Mouse (Mus musculus) hindbrain, embryonic 11.5 days (tissue): ENCODE measurements at regions not wholly inside any gene's neighbourhood (a gene's known extent, or its start where the extent isn't known, plus 50 kb on each side); places are given as distances from the start of the nearest gene placed in this dataset.
A peak's percentile ranks its signal among the peaks of the same experiment; 100 is the strongest.

Experiments
- ATAC-seq: fragments of 200-750 bp; cut with Nextera tagmentation; 2 replicates; pipeline ENCODE4 v1.8.0; 2017; ENCODE audit warnings: mild to moderate bottlenecking, moderate TSS enrichment, moderate library complexity; ENCODE audit not compliant: low FRiP score
- DNase-seq: peaks from one replicate; pipeline ENCODE4 v3.0.0-alpha.2; 2015; ENCODE audit warnings: low spot score
- H3K27ac ChIP-seq: fragments of 300-500 bp; sonication (generic); 2 replicates; pipeline ENCODE4 v1.5.1; 2014; ENCODE audit warnings: mild to moderate bottlenecking, low read depth, low read length
- H3K27me3 ChIP-seq: fragments of 300-500 bp; sonication (generic); 2 replicates; pipeline ENCODE4 v1.6.1; 2014; ENCODE audit warnings: mild to moderate bottlenecking, low read length, moderate library complexity, mixed read lengths; ENCODE audit not compliant: control insufficient read depth, insufficient read depth
- H3K36me3 ChIP-seq: fragments of 300-500 bp; sonication (generic); 2 replicates; pipeline ENCODE4 v1.6.1; 2014; ENCODE audit warnings: mild to moderate bottlenecking, low read length, moderate library complexity, mixed read lengths; ENCODE audit not compliant: control insufficient read depth, insufficient read depth
- H3K4me1 ChIP-seq: fragments of 300-500 bp; sonication (generic); replicated peaks from 2 replicates; pipeline ENCODE4 v1.6.1; 2014; ENCODE audit warnings: low read length, mixed read lengths; ENCODE audit not compliant: control insufficient read depth, insufficient read depth
- H3K4me2 ChIP-seq: fragments of 300-500 bp; sonication (generic); replicated peaks from 2 replicates; pipeline ENCODE4 v1.6.1; 2014; ENCODE audit warnings: mild to moderate bottlenecking, low read depth, low read length
- H3K4me3 ChIP-seq: fragments of 300-500 bp; sonication (generic); 2 replicates; pipeline ENCODE4 v1.5.1; 2014; ENCODE audit warnings: low read depth, low read length
- H3K9ac ChIP-seq: fragments of 300-500 bp; sonication (generic); 2 replicates; pipeline ENCODE4 v1.6.1; 2014; ENCODE audit warnings: low read depth, low read length
- H3K9me3 ChIP-seq: fragments of 300-500 bp; sonication (generic); 2 replicates; pipeline ENCODE4 v1.6.1; 2016; ENCODE audit warnings: low read length; ENCODE audit not compliant: control insufficient read depth
- WGBS: fragments of 180-500 bp; shearing (Covaris S2); extraction: QIAGEN DNeasy Blood & Tissue Kit; methylation state at CpG from one replicate; pipeline ENCODE4 v1.1.7; 2014; 5-methylcytosine and 5-hydroxymethylcytosine counted together

DNA sequence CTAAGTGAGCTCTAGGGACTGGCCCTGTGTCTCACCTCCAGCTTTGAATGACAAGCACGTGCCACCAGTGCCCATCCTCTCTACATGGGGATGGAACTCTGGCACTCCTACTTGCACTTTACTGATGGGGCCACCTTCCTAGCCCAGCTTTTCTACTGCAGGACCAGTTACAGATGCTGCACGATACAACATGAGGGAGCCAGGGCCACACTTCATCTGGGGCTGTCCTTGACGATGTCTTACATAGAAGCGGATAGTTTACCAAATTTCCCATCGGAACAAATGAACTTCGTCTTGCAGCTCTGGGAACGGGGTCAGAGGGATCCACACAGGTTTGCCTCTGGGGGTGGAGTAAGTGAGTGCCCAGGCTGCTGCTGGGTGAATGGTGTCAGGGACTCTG lies 253.7 kb upstream of the Dio3 start:
- Histone ChIP-seq H3K4me1 (peaks cover 8% of the 10 kb centered on the region; the same call in 1 of the 2 replicates), H3K27ac (no peak overlapping the region), H3K27me3 (no peaks in the 10 kb centered on the region), H3K4me3 (no peak overlapping the region), H3K4me2 (no peak overlapping the region), H3K36me3 (no peaks in the 10 kb centered on the region), H3K9me3 (no peaks in the 10 kb centered on the region), H3K9ac (no peak overlapping the region)
- DNase-seq (no peak), ATAC-seq (no peak)
- 85% methylated on average over 7 of the region's 7 CpGs for WGBS

DNA sequence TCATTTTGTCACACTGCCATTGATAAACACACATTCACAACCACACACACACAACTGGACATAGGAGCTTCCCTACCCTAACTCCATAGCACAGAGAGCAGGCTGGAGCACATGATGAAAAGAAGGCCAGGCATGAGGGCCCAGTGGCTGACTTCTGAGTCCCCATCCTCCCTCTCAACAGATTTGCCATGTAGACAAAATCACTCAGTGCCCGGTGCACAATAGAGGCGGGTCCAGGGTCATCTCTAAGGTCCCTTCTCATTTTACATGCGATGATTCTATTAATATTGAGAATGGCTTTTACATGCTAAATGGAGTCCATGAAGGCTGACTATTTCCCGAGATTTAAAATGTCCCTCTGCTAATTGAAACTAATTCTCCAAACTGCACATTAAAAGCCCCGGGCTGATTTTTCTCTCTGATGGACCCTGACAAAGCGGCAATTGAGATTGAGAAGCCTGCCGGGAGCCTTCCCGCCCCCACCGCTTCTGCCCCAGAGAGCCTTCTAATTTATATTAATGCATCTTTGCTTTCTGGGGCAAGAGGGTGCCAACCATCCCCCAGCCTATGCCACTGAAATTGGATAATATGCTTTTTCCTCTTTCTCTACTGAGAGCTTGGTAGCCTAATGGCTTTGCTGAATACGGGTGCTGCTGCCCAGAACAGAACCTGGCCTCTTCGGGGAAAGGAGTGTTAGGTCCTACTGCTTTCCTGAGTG lies 252.7 kb upstream of the Dio3 start:
- peak overlapping the region; percentile 27; the same call in 1 of the 2 replicates for H3K27ac ChIP-seq
- 40% methylated on average over 11 of the region's 11 CpGs for WGBS
- H3K36me3 ChIP-seq: no peaks in the 10 kb centered on the region
- peaks cover 8% of the 10 kb centered on the region; the same call in 1 of the 2 replicates for H3K4me1 ChIP-seq
- no peak overlapping the region for H3K9ac ChIP-seq
- H3K4me2 ChIP-seq: no peak overlapping the region
- no peaks in the 10 kb centered on the region for H3K27me3 ChIP-seq
- H3K4me3 ChIP-seq: no peak overlapping the region
- ATAC-seq (peak; percentile 75), DNase-seq (peak; percentile 41)
- no peaks in the 10 kb centered on the region for H3K9me3 ChIP-seq

DNA sequence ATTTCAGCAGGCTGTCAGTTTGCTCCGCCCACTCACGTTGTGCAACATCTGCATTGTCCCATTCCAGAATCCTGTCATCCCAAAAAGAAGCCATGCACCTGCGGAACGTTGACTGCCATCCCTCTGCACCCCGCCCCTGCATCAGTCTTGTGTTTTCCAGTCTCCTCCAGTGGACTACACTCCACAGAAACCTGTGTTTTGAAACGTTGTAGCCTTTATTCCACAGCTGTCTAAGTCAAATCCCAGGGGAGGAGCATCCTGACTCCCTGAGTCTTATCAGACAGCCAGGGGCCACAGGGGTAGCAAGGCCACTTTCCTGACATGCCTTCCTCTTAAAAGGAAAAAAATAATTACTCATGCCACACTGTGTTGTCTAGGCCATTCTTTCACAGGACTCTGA lies 251.5 kb upstream of the Dio3 start:
- ATAC-seq (no peak), DNase-seq (no peak)
- H3K4me3 ChIP-seq: no peak overlapping the region
- H3K4me1 ChIP-seq: peaks cover 8% of the 10 kb centered on the region; the same call in 1 of the 2 replicates
- H3K9me3 ChIP-seq: no peaks in the 10 kb centered on the region
- 71% methylated on average over 6 of the region's 6 CpGs for WGBS
- H3K27ac ChIP-seq: no peak overlapping the region
- no peaks in the 10 kb centered on the region for H3K27me3 ChIP-seq
- no peak overlapping the region for H3K4me2 ChIP-seq
- no peaks in the 10 kb centered on the region for H3K36me3 ChIP-seq
- no peak overlapping the region for H3K9ac ChIP-seq

DNA sequence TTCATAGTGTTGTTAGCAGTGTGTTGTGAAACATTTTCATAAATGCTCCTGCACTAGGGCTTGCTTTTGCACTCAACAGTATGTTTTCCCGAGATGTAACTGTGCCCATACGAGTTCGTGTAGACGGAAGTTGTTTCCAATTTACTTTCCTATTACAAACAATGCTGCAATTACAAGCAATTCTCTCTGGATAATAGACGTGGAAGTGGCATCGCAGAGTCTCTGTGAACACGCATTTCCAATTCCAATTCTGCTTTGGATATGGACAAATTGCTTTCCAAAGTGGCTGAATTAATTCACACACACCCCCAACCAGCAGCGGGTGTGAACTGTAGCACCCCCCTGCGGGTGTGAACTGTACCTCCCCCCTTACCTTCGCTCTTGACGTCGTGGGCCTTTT lies 250.9 kb upstream of the Dio3 start:
- Histone ChIP-seq H3K9ac (no peak overlapping the region), H3K9me3 (no peaks in the 10 kb centered on the region), H3K4me2 (no peak overlapping the region), H3K27ac (no peak overlapping the region), H3K4me3 (no peak overlapping the region), H3K36me3 (no peaks in the 10 kb centered on the region), H3K4me1 (peaks cover 8% of the 10 kb centered on the region; the same call in 1 of the 2 replicates), H3K27me3 (no peaks in the 10 kb centered on the region)
- WGBS: 77% methylated on average over 12 of the region's 12 CpGs
- ATAC-seq: no peak
- no peak for DNase-seq

DNA sequence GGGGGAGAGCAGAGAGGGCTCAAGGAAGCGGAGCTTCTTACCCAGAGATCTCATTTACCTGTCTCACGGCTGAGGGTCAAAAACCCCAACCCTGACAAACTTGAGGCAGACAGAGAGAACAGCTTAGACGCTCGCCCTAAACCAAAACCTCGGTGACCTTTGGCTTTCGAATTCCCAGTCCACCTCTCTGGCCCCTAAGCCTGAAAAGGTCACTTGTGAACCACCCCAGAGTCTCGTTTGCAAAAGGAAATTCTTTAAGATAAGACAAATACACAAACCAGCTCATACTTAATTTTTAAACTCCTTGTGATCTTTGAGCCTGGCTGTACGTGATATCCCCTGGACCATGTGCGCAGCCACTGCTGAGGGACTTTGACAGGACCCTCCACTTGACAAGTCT lies 250.2 kb upstream of the Dio3 start:
- Histone ChIP-seq H3K36me3 (no peaks in the 10 kb centered on the region), H3K4me3 (no peak overlapping the region), H3K27me3 (no peaks in the 10 kb centered on the region), H3K9ac (no peak overlapping the region), H3K4me2 (no peak overlapping the region), H3K4me1 (peaks cover 8% of the 10 kb centered on the region; the same call in 1 of the 2 replicates), H3K27ac (no peak overlapping the region), H3K9me3 (no peaks in the 10 kb centered on the region)
- ATAC-seq: no peak
- WGBS: 64% methylated on average over 9 of the region's 9 CpGs
- DNase-seq: no peak

DNA sequence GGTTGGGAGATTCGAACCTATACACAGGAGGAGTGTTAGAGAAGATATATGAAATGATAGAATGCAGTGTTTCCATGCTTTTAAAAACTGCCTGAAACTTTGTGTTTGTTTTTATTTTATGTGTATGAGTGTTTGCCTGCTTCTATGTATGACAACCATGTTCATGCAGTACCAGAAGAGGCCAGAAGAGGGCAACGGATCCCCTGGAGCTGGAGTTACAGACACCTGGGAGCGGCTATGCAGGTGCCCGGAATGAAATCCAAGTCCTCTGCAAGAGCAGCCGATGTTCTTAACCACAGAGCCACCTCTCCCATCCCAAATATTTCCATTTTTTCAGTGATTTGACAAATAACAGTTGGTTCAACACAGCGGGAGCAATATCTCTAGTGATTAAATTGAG lies 247.5 kb upstream of the Dio3 start:
- Histone ChIP-seq H3K9me3 (no peaks in the 10 kb centered on the region), H3K27ac (no peak overlapping the region), H3K4me3 (no peak overlapping the region), H3K4me2 (no peak overlapping the region), H3K27me3 (no peaks in the 10 kb centered on the region), H3K9ac (no peak overlapping the region), H3K4me1 (no peaks in the 10 kb centered on the region), H3K36me3 (no peaks in the 10 kb centered on the region)
- WGBS: 59% methylated on average over 6 of the region's 6 CpGs
- peak; percentile 41 for DNase-seq
- ATAC-seq: no peak

DNA sequence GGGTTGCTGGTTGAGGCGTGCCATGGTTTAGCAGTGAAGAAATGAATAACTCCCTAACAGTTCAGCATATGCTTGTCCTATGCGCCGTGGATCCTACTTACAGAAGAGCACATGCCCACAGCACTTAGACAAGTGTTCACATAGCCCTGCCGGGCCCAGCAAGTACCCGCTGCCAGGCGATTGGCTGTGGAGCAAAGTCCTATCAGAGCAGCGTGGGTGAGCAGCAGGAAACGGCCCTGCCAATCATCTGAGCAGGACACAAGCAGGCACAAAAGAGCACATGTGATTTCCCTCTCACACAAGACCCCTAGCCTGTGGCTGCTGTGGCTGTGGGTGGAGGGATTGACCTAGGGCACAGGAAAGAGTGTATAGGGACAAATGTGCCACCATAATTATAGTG lies 243.7 kb upstream of the Dio3 start:
- H3K27ac ChIP-seq: no peak overlapping the region
- no peak overlapping the region for H3K4me2 ChIP-seq
- H3K27me3 ChIP-seq: no peaks in the 10 kb centered on the region
- WGBS: 73% methylated on average over 8 of the region's 8 CpGs
- H3K9me3 ChIP-seq: no peaks in the 10 kb centered on the region
- no peak for ATAC-seq
- no peak overlapping the region for H3K9ac ChIP-seq
- no peak overlapping the region for H3K4me3 ChIP-seq
- no peaks in the 10 kb centered on the region for H3K36me3 ChIP-seq
- no peak for DNase-seq
- H3K4me1 ChIP-seq: no peaks in the 10 kb centered on the region

DNA sequence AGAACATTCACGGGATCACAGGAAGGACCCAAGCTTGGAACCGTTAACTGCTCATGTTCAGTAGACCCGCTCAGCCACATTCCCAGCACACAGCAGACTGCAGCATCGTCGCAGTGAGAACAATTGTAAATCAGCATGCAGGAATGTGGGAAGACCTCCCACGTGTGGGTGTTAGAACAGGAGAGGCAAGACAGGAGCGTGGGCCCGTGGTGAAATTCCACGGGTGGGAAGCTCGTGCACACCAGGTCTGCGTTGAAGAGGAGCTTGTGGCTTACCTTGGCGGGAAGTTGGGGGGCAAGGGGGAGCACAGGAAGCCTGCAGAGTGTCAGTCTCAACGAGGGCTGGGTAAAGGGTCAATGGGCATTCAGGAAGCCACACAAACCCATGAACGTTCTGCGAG lies 238.2 kb upstream of the Dio3 start:
- Histone ChIP-seq H3K36me3 (no peaks in the 10 kb centered on the region), H3K4me2 (no peak overlapping the region), H3K27me3 (no peaks in the 10 kb centered on the region), H3K4me1 (no peaks in the 10 kb centered on the region), H3K9me3 (no peaks in the 10 kb centered on the region), H3K4me3 (no peak overlapping the region), H3K9ac (no peak overlapping the region), H3K27ac (no peak overlapping the region)
- 66% methylated on average over 15 of the region's 15 CpGs for WGBS
- no peak for ATAC-seq
- DNase-seq: no peak

DNA sequence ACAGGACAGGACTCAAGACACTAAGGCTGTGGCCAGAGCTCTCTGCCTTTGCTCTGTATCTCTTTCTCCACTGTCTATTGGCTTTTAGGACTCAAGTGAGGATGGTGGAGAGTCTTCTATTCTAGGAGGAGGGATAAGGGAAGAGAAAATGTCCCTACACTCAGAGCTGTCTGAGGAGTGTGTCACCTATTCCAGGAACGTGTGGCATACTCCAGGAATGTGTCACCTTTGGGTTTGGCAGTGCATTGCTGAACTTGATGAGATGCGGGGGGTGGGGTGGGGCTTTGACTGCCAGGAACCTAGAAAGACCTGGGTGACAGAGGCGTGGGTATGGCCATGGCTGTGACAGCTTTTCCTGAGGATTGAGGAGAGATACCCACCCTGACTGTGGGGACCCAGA lies 237.1 kb upstream of the Dio3 start:
- no peak for ATAC-seq
- 78% methylated on average over 3 of the region's 3 CpGs for WGBS
- no peak overlapping the region for H3K27ac ChIP-seq

More for the DNA sequence above, 237.1 kb upstream of the Dio3 start:
- Histone ChIP-seq H3K4me3 (no peak overlapping the region), H3K4me2 (no peak overlapping the region), H3K4me1 (no peaks in the 10 kb centered on the region), H3K27me3 (no peaks in the 10 kb centered on the region), H3K9me3 (no peaks in the 10 kb centered on the region), H3K36me3 (no peaks in the 10 kb centered on the region), H3K9ac (no peak overlapping the region)
- no peak for DNase-seq
